Comparison of ENCODE assay signal across 30 mouse cellular contexts in the genomic region with DNA sequence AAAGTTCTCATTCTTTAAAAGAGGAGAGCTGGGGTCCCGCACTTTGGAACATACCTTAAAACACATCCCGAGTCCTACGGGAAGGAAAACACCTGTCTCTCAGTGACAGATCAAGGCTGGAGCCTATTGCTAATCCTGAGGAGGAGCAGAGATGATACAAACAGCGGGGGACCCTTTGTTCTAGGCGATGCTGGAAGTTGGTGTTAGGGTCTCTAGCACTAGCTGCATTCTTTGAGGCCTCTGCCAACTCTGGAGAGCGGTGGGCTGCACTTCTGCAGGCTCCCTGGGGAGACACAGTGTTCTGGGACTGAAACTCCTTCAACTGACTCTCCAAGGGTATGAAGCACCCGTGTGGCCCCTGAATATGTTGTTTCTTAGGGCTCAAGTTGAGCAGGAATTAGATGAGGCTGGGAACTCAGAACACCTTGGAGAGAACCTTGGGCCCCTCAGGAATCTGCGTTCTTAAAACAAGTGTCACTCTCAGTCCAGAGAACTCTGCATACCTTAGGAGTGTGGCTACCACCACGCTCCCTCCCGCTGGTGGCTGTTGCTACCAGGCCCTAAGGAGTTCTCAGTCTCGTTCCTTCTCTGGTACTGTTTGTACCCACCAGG. TPM values are rescaled to one million over a fixed set of nuclear protein-coding genes. Genes with fewer than 3 reads are reported as not detected.
DNase-seq lines count a peak whose midpoint lies in the region; ATAC-seq and TF ChIP-seq lines count a peak whose summit lies in the region.
"Had no signal": no experiment of that assay in that cellular context is flagged by ENCODE, and none has a peak within 500 bp of the region (broad histone marks: within the 10 kb centered on the region; RNA-seq: fewer than 3 reads in every experiment).

No protein-coding gene starts in this region.

- no peaks in the 10 kb centered on the region for H3K36me3 ChIP-seq in lung, postnatal 0 days (ENCODE audit: insufficient read depth, low read length)
- peaks cover 3% of the 10 kb centered on the region; the same call in 1 of the 2 replicates for H3K36me3 ChIP-seq in E14TG2a.4 (ENCODE audit: insufficient read depth, low read length)
- H3K36me3 ChIP-seq in limb, embryonic 10.5 days: no peaks in the 10 kb centered on the region
- H3K36me3 ChIP-seq: embryonic facial prominence, embryonic 13.5 days; embryonic facial prominence, embryonic 15.5 days; forebrain, embryonic 12.5 days; G1E had no signal

- no peak overlapping the region for H3K27ac ChIP-seq in lung, postnatal 0 days (ENCODE audit: low read length)
- H3K27ac ChIP-seq in limb, embryonic 10.5 days: no peak overlapping the region
- H3K27ac ChIP-seq: embryonic facial prominence, embryonic 13.5 days; embryonic facial prominence, embryonic 15.5 days; forebrain, embryonic 10.5 days; forebrain, embryonic 12.5 days had no signal

- TF ChIP-seq EP300 in lung, postnatal 0 days (IDR thresholded peaks at IDR 0.05): peak; percentile 64

- H3K4me3 ChIP-seq in lung, postnatal 0 days (ENCODE audit: low read depth, low read length): no peak overlapping the region
- H3K4me3 ChIP-seq in E14TG2a.4 (replicated peaks; ENCODE audit: low read length): peak overlapping the region; percentile 75
- H3K4me3 ChIP-seq in limb, embryonic 10.5 days: no peak overlapping the region
- H3K4me3 ChIP-seq: embryonic facial prominence, embryonic 13.5 days; embryonic facial prominence, embryonic 15.5 days; erythroblast, embryonic 14.5 days; forebrain, embryonic 10.5 days; forebrain, embryonic 12.5 days had no signal

- H3K4me1 ChIP-seq in lung, postnatal 0 days (ENCODE audit: insufficient read depth, low read depth, low read length): no peaks in the 10 kb centered on the region
- H3K4me1 ChIP-seq in E14TG2a.4 (replicated peaks; ENCODE audit: low read depth, low read length): peaks cover 91% of the 10 kb centered on the region
- peaks cover 37% of the 10 kb centered on the region for H3K4me1 ChIP-seq in limb, embryonic 10.5 days

- peak; percentile 11 for DNase-seq in lung, postnatal 0 days (ENCODE audit: low spot score)
- DNase-seq in lung, postnatal 4 days: no peak
- peak; percentile 80 for DNase-seq in ES-CJ7 (ENCODE audit: low read depth, low spot score)
- peak; percentile 89 for DNase-seq in R1 (ENCODE audit: low read depth, low spot score)
- no peak for DNase-seq in limb, embryonic 10.5 days (ENCODE audit: low spot score)
- no peak for DNase-seq in c-Kit-positive CD71-positive TER-119-positive erythroid progenitor cells, embryonic 14.5 days (ENCODE audit: low spot score)
- DNase-seq in thymus, postnatal 14 days: no peak
- DNase-seq: adrenal gland, adult 8-10 months; adrenal gland, postnatal 14 days; adrenal gland, postnatal 36 days; B cell, adult 2 months; cerebellum, adult 11 months; cerebellum, adult 18-20 months; cerebellum, adult 8-10 months; cerebellum, adult 9-11 months; cerebellum, postnatal 14 days; cerebellum, postnatal 36 days; embryo, embryonic 11 days had no signal

- 32% methylated on average over 11 of the region's 11 CpGs for WGBS in lung, postnatal 0 days
- 45% methylated on average over 11 of the region's 11 CpGs for WGBS in limb, embryonic 10.5 days

- TF ChIP-seq CTCF in lung, postnatal 0 days (IDR thresholded peaks at IDR 0.05): no peak
- TF ChIP-seq CTCF in E14TG2a.4 (conservative IDR thresholded peaks at IDR 0.05; ENCODE audit: low read length): no peak

- H3K9me3 ChIP-seq in lung, postnatal 0 days (ENCODE audit: low read length): no peaks in the 10 kb centered on the region
- H3K9me3 ChIP-seq in E14TG2a.4 (ENCODE audit: low read length): no peaks in the 10 kb centered on the region
- no peaks in the 10 kb centered on the region for H3K9me3 ChIP-seq in limb, embryonic 10.5 days (replicated peaks)
- H3K9me3 ChIP-seq: embryonic facial prominence, embryonic 13.5 days; embryonic facial prominence, embryonic 15.5 days; forebrain, embryonic 10.5 days; forebrain, embryonic 12.5 days had no signal

- H3K9ac ChIP-seq in lung, postnatal 0 days (replicated peaks; ENCODE audit: low read depth): no peak overlapping the region
- H3K9ac ChIP-seq: embryonic facial prominence, embryonic 13.5 days; embryonic facial prominence, embryonic 15.5 days; forebrain, embryonic 12.5 days had no signal

- no peak overlapping the region for H3K4me2 ChIP-seq in lung, postnatal 0 days (replicated peaks; ENCODE audit: low read depth, low read length)
- H3K4me2 ChIP-seq: embryonic facial prominence, embryonic 13.5 days; embryonic facial prominence, embryonic 15.5 days; forebrain, embryonic 12.5 days had no signal

- peak; percentile 64 for ATAC-seq in lung, postnatal 0 days
- ATAC-seq: activated CD4-positive, CD25-positive, alpha-beta regulatory T cell, adult 4 months; CD4-positive, CD25-positive, alpha-beta regulatory T cell, adult 4 months; forebrain, embryonic 14.5 days; forebrain, embryonic 16.5 days; Patski had no signal

- peaks cover 8% of the 10 kb centered on the region; the same call in 1 of the 2 replicates for H3K27me3 ChIP-seq in lung, postnatal 0 days (replicated peaks; ENCODE audit: insufficient read depth, low read length)
- peaks cover 14% of the 10 kb centered on the region; the same call in 1 of the 2 replicates for H3K27me3 ChIP-seq in E14TG2a.4 (ENCODE audit: insufficient read depth, low read length)
- H3K27me3 ChIP-seq in limb, embryonic 10.5 days (ENCODE audit: low read depth, poor library complexity, severe bottlenecking): peaks cover 24% of the 10 kb centered on the region
- H3K27me3 ChIP-seq: embryonic facial prominence, embryonic 15.5 days; forebrain, embryonic 12.5 days; Patski had no signal

RNA-seq across cellular contexts. Expression of a gene that starts 3.0 kb away (rescaled TPM):
- 118 and 142 TPM in 2 replicates for polyA plus RNA-seq in lung, postnatal 0 days (2015; fragmentation: Nextera tagmentation; extraction: Ambion mirVana)
- polyA plus RNA-seq in limb, embryonic 10.5 days (2016; fragmentation: Nextera tagmentation; extraction: Ambion mirVana): 20.0 and 25.8 TPM in 2 replicates
- polyA plus RNA-seq: CD4-positive, CD25-positive, alpha-beta regulatory T cell, adult 4 months; erythroblast, embryonic 14.5 days; G1E had no signal

RNA-seq across cellular contexts. Expression of a gene that starts 47.2 kb away (rescaled TPM):
- polyA plus RNA-seq in lung, postnatal 0 days (2015; fragmentation: Nextera tagmentation; extraction: Ambion mirVana): not detected in 2 replicates
- polyA plus RNA-seq in limb, embryonic 10.5 days (2016; fragmentation: Nextera tagmentation; extraction: Ambion mirVana): 0.08 and 0.14 TPM in 2 replicates
- polyA plus RNA-seq: activated CD4-positive, CD25-positive, alpha-beta regulatory T cell, adult 4 months; CD4-positive, CD25-positive, alpha-beta regulatory T cell, adult 4 months; embryonic facial prominence, embryonic 13.5 days; erythroblast, embryonic 14.5 days; forebrain, embryonic 10.5 days; forebrain, embryonic 12.5 days; forebrain, embryonic 14.5 days; G1E; Patski had no signal

Comparison
In these comparisons a context has a peak if more than half of its experiments do, and no peak if none do; other contexts are left out.
1. DNase-seq: peak in lung, postnatal 0 days (single experiment), ES-CJ7 (single experiment) and R1 (single experiment); none in lung, postnatal 4 days (0 of 2), limb, embryonic 10.5 days (single experiment), c-Kit-positive CD71-positive TER-119-positive erythroid progenitor cells, embryonic 14.5 days (single experiment) and thymus, postnatal 14 days (single experiment).